Mouse (Mus musculus) kidney, postnatal 0 days (tissue): ENCODE measurements at regions not wholly inside any gene's neighbourhood (a gene's known extent, or its start where the extent isn't known, plus 50 kb on each side); places are given as distances from the start of the nearest gene placed in this dataset.

Experiments
- ATAC-seq: fragments of 200-750 bp; cut with Nextera tagmentation; replicated peaks from 2 replicates; pipeline ENCODE4 v1.8.0; 2017; ENCODE audit warnings: low read depth, moderate number of reproducible peaks, moderate TSS enrichment, moderate library complexity; ENCODE audit not compliant: low FRiP score
- DNase-seq: peaks from one replicate; pipeline ENCODE4 v3.0.0-alpha.2; 2016; ENCODE audit warnings: low spot score
- H3K27ac ChIP-seq: fragments of 300-500 bp; sonication (generic); 2 replicates; pipeline ENCODE4 v1.5.1; 2014; ENCODE audit warnings: mild to moderate bottlenecking
- H3K27me3 ChIP-seq: fragments of 300-500 bp; sonication (generic); 2 replicates; pipeline ENCODE4 v1.6.1; 2014; ENCODE audit warnings: low read length, mixed read lengths; ENCODE audit not compliant: insufficient read depth
- H3K36me3 ChIP-seq: fragments of 300-500 bp; sonication (generic); 2 replicates; pipeline ENCODE4 v1.6.1; 2014; ENCODE audit warnings: low read length, mixed read lengths; ENCODE audit not compliant: insufficient read depth
- H3K4me1 ChIP-seq: fragments of 300-500 bp; sonication (generic); replicated peaks from 2 replicates; pipeline ENCODE4 v1.6.1; 2014; ENCODE audit warnings: antibody characterized with exemption, low read length, mixed read lengths; ENCODE audit not compliant: insufficient read depth
- H3K4me2 ChIP-seq: fragments of 300-500 bp; sonication (generic); 2 replicates; pipeline ENCODE4 v1.6.1; 2014; ENCODE audit warnings: mild to moderate bottlenecking, low read length, moderate library complexity, mixed read lengths
- H3K4me3 ChIP-seq: fragments of 300-500 bp; sonication (generic); replicated peaks from 2 replicates; pipeline ENCODE4 v1.5.1; 2014; ENCODE audit warnings: low read depth, low read length
- H3K9ac ChIP-seq: fragments of 300-500 bp; sonication (generic); 2 replicates; pipeline ENCODE4 v1.6.1; 2014; ENCODE audit warnings: low read depth, low read length
- H3K9me3 ChIP-seq: fragments of 300-500 bp; sonication (generic); replicated peaks from 2 replicates; pipeline ENCODE4 v1.6.1; 2016; ENCODE audit warnings: low read length, inconsistent platforms, mixed read lengths
- CTCF ChIP-seq: IDR thresholded peaks from 2 replicates; pipeline ENCODE4 v1.5.1; 2016; ENCODE audit warnings: antibody characterized with exemption, low read depth, mild to moderate bottlenecking, moderate library complexity
- WGBS: fragments of 180-500 bp; shearing (Covaris S2); extraction: QIAGEN DNeasy Blood & Tissue Kit; methylation state at CpG from one replicate; pipeline ENCODE4 v1.1.7; 2014; 5-methylcytosine and 5-hydroxymethylcytosine counted together

- no peak for TF ChIP-seq CTCF
- ATAC-seq = no peak
Observed at GRCm38 (mm10) chr1:23536621-23537020, 139.0 kb upstream of the Ogfrl1 start.

GRCm38 (mm10) chr1:23538419-23538818, 140.8 kb upstream of the Ogfrl1 start:
- Histone ChIP-seq H3K4me2 (no peak overlapping the region), H3K4me3 (no peak overlapping the region), H3K27me3 (no peaks in the 10 kb centered on the region), H3K27ac (no peak overlapping the region), H3K9me3 (no peaks in the 10 kb centered on the region), H3K4me1 (no peaks in the 10 kb centered on the region), H3K36me3 (no peaks in the 10 kb centered on the region), H3K9ac (no peak overlapping the region)
- ATAC-seq (no peak), DNase-seq (no peak)
- no peak for TF ChIP-seq CTCF
- 57% methylated on average over 6 of the region's 6 CpGs for WGBS

More at GRCm38 (mm10) chr1:23536621-23537020, 139.0 kb upstream of the Ogfrl1 start:
- DNase-seq = no peak
- H3K4me3 ChIP-seq = no peak overlapping the region
- 78% methylated on average over 10 of the region's 10 CpGs for WGBS
- no peak overlapping the region for H3K4me2 ChIP-seq
- H3K27me3 ChIP-seq = no peaks in the 10 kb centered on the region
- H3K4me1 ChIP-seq = no peaks in the 10 kb centered on the region
- H3K36me3 ChIP-seq = no peaks in the 10 kb centered on the region
- no peak overlapping the region for H3K9ac ChIP-seq
- H3K9me3 ChIP-seq = no peaks in the 10 kb centered on the region
- no peak overlapping the region for H3K27ac ChIP-seq

DNA sequence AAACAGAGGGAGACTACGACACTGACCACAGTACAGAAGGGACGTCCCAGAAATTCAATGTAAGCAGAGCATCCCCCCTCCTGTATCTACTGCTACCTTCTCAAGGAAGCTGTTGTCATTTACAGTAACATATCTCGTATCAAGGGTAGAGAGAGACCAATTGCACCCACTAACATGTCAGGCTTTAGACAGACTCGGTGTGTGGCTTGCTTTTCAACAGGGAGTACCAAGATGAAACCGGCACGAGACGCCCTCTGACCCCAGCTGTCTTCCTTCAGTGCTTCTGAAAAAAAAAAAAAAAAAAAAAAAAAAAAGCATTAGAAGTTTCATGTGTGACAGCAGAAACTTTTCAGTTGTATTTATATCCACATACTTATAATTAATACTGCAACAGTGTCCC, 143.0 kb upstream of the Ogfrl1 start:
- H3K4me2 ChIP-seq = no peak overlapping the region
- ATAC-seq = no peak
- WGBS = 46% methylated on average over 7 of the region's 7 CpGs

GRCm38 (mm10) chr1:23555794-23556193, 158.2 kb upstream of the Ogfrl1 start:
- no peak for TF ChIP-seq CTCF
- H3K36me3 ChIP-seq = no peaks in the 10 kb centered on the region
- no peak overlapping the region for H3K9ac ChIP-seq
- WGBS = 82% methylated on average over 3 of the region's 3 CpGs
- H3K4me2 ChIP-seq = no peak overlapping the region
- no peak overlapping the region for H3K4me3 ChIP-seq
- no peaks in the 10 kb centered on the region for H3K4me1 ChIP-seq
- no peak overlapping the region for H3K27ac ChIP-seq
- no peak for ATAC-seq
- no peaks in the 10 kb centered on the region for H3K27me3 ChIP-seq
- no peaks in the 10 kb centered on the region for H3K9me3 ChIP-seq
- DNase-seq = no peak

More for the DNA sequence above, 143.0 kb upstream of the Ogfrl1 start:
- no peak overlapping the region for H3K27ac ChIP-seq
- DNase-seq = peak; percentile 46
- H3K36me3 ChIP-seq = no peaks in the 10 kb centered on the region
- no peak overlapping the region for H3K4me3 ChIP-seq
- H3K4me1 ChIP-seq = no peaks in the 10 kb centered on the region
- TF ChIP-seq CTCF = no peak
- no peaks in the 10 kb centered on the region for H3K9me3 ChIP-seq
- no peak overlapping the region for H3K9ac ChIP-seq
- no peaks in the 10 kb centered on the region for H3K27me3 ChIP-seq

DNA sequence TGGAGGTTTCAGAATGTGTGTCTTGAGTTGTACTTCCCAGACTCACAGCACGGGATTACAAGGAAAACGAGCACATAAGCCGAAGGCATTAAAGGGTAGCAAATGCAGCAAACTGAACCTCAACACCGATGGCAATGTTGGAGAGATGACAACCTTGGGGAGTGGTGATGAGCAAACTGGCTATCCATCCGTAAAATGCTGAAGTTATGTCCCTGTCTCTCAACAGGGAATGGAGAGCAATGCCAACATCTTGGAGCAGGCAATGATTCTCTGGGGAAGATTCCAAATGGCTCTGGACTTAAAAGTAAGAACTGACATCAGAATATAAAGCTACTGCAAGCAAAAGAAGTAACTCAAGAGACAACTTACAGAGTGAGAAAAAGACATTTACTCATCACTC, 170.5 kb upstream of the Ogfrl1 start:
- 87% methylated on average over 5 of the region's 5 CpGs for WGBS
- DNase-seq = no peak

DNA sequence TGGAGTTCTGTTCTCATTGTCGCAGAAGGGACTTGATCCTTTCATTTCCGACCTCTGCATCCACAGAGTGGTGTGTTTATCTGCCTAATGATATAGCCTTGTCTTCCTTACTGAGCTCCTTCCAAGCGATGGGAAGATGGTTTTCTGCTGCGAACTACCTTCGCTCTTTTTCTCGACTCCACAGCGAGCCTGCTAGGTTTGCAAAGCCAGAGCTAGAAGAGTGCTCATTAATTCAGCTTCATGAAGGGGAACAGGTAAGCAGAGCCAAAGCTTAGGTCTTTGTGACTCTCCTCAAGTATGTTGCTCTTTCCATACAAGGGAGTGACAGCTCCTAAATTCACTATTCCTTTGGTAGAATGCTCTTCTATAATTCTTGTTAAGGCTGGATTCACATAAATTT, 176.9 kb upstream of the Ogfrl1 start:
- Histone ChIP-seq H3K36me3 (no peaks in the 10 kb centered on the region), H3K4me1 (no peaks in the 10 kb centered on the region), H3K27me3 (no peaks in the 10 kb centered on the region), H3K4me3 (no peak overlapping the region), H3K9me3 (no peaks in the 10 kb centered on the region), H3K4me2 (no peak overlapping the region), H3K27ac (no peak overlapping the region), H3K9ac (no peak overlapping the region)
- no peak for TF ChIP-seq CTCF
- no peak for ATAC-seq
- no peak for DNase-seq
- 78% methylated on average over 7 of the region's 7 CpGs for WGBS

More for the DNA sequence above, 170.5 kb upstream of the Ogfrl1 start:
- H3K9me3 ChIP-seq = no peaks in the 10 kb centered on the region
- no peak for TF ChIP-seq CTCF
- no peak overlapping the region for H3K4me2 ChIP-seq
- no peaks in the 10 kb centered on the region for H3K4me1 ChIP-seq
- no peak overlapping the region for H3K9ac ChIP-seq
- no peak overlapping the region for H3K4me3 ChIP-seq
- H3K27ac ChIP-seq = no peak overlapping the region
- no peaks in the 10 kb centered on the region for H3K36me3 ChIP-seq
- ATAC-seq = no peak
- no peaks in the 10 kb centered on the region for H3K27me3 ChIP-seq

DNA sequence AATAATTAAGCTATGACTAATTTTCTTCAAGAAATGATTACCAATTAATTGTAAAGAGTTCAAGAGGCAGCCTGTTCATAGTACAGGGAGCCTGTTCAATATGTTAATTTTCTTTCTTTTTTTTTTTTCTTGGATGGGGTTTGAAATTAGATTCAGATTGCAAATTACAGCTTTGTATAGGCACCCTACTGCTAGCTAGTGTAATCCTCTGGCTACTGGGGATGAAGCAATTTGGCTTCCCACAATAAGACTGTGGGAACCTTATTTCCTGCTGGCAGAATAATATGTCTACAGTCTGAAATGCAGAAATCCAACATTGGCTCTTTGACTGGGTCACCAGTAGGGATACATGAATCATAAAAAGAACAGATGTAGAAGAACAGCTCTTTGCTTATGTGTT, 177.4 kb upstream of the Ogfrl1 start:
- Histone ChIP-seq H3K36me3 (no peaks in the 10 kb centered on the region), H3K27me3 (no peaks in the 10 kb centered on the region), H3K9ac (no peak overlapping the region), H3K4me2 (no peak overlapping the region), H3K4me1 (no peaks in the 10 kb centered on the region), H3K9me3 (no peaks in the 10 kb centered on the region), H3K27ac (no peak overlapping the region), H3K4me3 (no peak overlapping the region)
- TF ChIP-seq CTCF = no peak
- DNase-seq (no peak), ATAC-seq (no peak)
